Mouse (Mus musculus): ENCODE data around the gene Nlrp14.
"Not testable (repeated sequence)": the region's sequence is repeated elsewhere in the genome, so short reads cannot be mapped to it uniquely, and the experiment has no call there.

Nlrp14 gene

GRCm38 (mm10) chr7:107166690-107167089, at the start of gene Nlrp14:
TSS of gene Nlrp14 (plus strand) at chr7:107166990.
- in situ Hi-C loops (cut with MboI; ENCODE audit: unreplicated experiment in 2 of 2): no loop called here

GRCm38 (mm10) chr7:107130983-107131382, 35.8 kb upstream of the Nlrp14 start, which contains the start of gene Olfr715:
TSS of gene Olfr715 (minus strand) at chr7:107131083.
- in situ Hi-C loops (cut with MboI; ENCODE audit: unreplicated experiment in 2 of 2): not testable (repeated sequence)

GRCm38 (mm10) chr7:107138027-107138426, 28.8 kb upstream of the Nlrp14 start, which contains the start of gene Olfr716:
TSS of gene Olfr716 (plus strand) at chr7:107138327.
- in situ Hi-C loops (cut with MboI; ENCODE audit: unreplicated experiment in 2 of 2): not testable (repeated sequence)

- in situ Hi-C loops (cut with MboI; ENCODE audit: unreplicated experiment in 2 of 2): no loop called here
These were observed 13.6 kb downstream of the Nlrp14 start for GRCm38 (mm10) chr7:107180406-107180805.

GRCm38 (mm10) chr7:107201817-107202216, 35.0 kb downstream of the Nlrp14 start:
- in situ Hi-C loops (cut with MboI; ENCODE audit: unreplicated experiment in 2 of 2): no loop called here

- in situ Hi-C loops (cut with MboI; ENCODE audit: unreplicated experiment in 2 of 2): no loop called here
These were observed 41.1 kb downstream of the Nlrp14 start for GRCm38 (mm10) chr7:107207843-107208242.

GRCm38 (mm10) chr7:107209204-107209860, 42.5 kb downstream of the Nlrp14 start, which contains the start of gene Rbmxl2:
TSS of gene Rbmxl2 (plus strand) at chr7:107209445.
- in situ Hi-C loops (cut with MboI; ENCODE audit: unreplicated experiment in 2 of 2): no loop called here

GRCm38 (mm10) chr7:107210126-107210576, 43.4 kb downstream of the Nlrp14 start:
- in situ Hi-C loops (cut with MboI; ENCODE audit: unreplicated experiment in 2 of 2): no loop called here

GRCm38 (mm10) chr7:107215723-107216122, 48.9 kb downstream of the Nlrp14 start:
- in situ Hi-C loops (cut with MboI; ENCODE audit: unreplicated experiment in 2 of 2): no loop called here

- in situ Hi-C loops (cut with MboI; ENCODE audit: unreplicated experiment in 2 of 2): no loop called here
These were observed 50.1 kb downstream of the Nlrp14 start for GRCm38 (mm10) chr7:107216845-107217244.

GRCm38 (mm10) chr7:107236854-107237253, 70.1 kb downstream of the Nlrp14 start:
- in situ Hi-C loops (cut with MboI; ENCODE audit: unreplicated experiment in 2 of 2): no loop called here

- in situ Hi-C loops (cut with MboI; ENCODE audit: unreplicated experiment in 2 of 2): no loop called here
These were observed 70.7 kb downstream of the Nlrp14 start for GRCm38 (mm10) chr7:107237498-107237897.

- in situ Hi-C loops (cut with MboI; ENCODE audit: unreplicated experiment in 2 of 2): no loop called here
These were observed 74.6 kb downstream of the Nlrp14 start for GRCm38 (mm10) chr7:107241371-107241883.
